Mouse (Mus musculus) lung, adult 2 months (tissue): ENCODE measurements around the gene E130218I03Rik. TPM values are rescaled to one million over a fixed set of nuclear protein-coding genes. Genes with fewer than 3 reads are reported as not detected.
A peak's percentile ranks its signal among the peaks of the same experiment; 100 is the strongest.

Experiments
- DNase-seq: peaks from one replicate; pipeline ENCODE4 v3.0.0; 2022
- H3K4me1 ChIP-seq: fragments of 200-500 bp; 2 replicates; pipeline ENCODE4 v1.6.1; 2011; ENCODE audit warnings: low read length; ENCODE audit not compliant: control insufficient read depth, insufficient read depth
- H3K4me3 ChIP-seq: fragments of 200-500 bp; replicated peaks from 2 replicates; pipeline ENCODE3; 2011; ENCODE audit warnings: low read depth, mild to moderate bottlenecking, control low read depth, low read length; ENCODE audit errors: extremely low read depth
- CTCF ChIP-seq: fragments of 200-500 bp; IDR thresholded peaks from 2 replicates; pipeline ENCODE4 v1.5.1; 2011; ENCODE audit warnings: mild to moderate bottlenecking, low read length, control low read depth; ENCODE audit not compliant: insufficient read depth
- POLR2A ChIP-seq: fragments of 200-500 bp; IDR thresholded peaks from 2 replicates; pipeline ENCODE4 v1.6.1; 2011; ENCODE audit warnings: low read depth, mild to moderate bottlenecking, control low read depth, low read length, borderline replicate concordance; ENCODE audit errors: extremely low read depth
- WGBS: fragments of 180-500 bp; shearing (Covaris S2); methylation state at CpG from one replicate; pipeline ENCODE4 v1.1.7; 2018; 5-methylcytosine and 5-hydroxymethylcytosine counted together
- polyA plus RNA-seq: library from polyadenylated mRNA; depleted of rRNA; stranded (reverse); fragments of >200 nt; gene quantifications from 2 replicates; pipeline ENCODE4 v1.2.3, GENCODE M21; 2012

The E130218I03Rik gene
- polyA plus RNA-seq, 1 experiment = not detected

GRCm38 (mm10) chr4:134237582-134238278 lies 5.7 kb upstream of the E130218I03Rik start:
- 22% methylated on average over 19 of the region's 19 CpGs for WGBS
- DNase-seq = no peak
- 0 out of 2 replicates have a peak, but pooled peaks cover 4% of the 10 kb centered on the region for H3K4me1 ChIP-seq
- TF ChIP-seq CTCF (no peak), POLR2A (no peak)
- peak overlapping the region; percentile 69 for H3K4me3 ChIP-seq

- TF ChIP-seq CTCF (no peak), POLR2A (peak; percentile 45; the same call in 1 of the 2 replicates)
- 2% methylated on average over 18 of the region's 18 CpGs for WGBS
- Histone ChIP-seq H3K4me1 (0 out of 2 replicates have a peak, but pooled peaks cover 4% of the 10 kb centered on the region), H3K4me3 (peak within 1 kb of the TSS; percentile 69)
- peak; percentile 90 for DNase-seq
Measured at GRCm38 (mm10) chr4:134238279-134238651, 5.2 kb upstream of the E130218I03Rik start, which contains the start of gene Cnksr1. TSS of gene Cnksr1 (minus strand) at chr4:134238399.

GRCm38 (mm10) chr4:134238686-134239085 lies 4.8 kb upstream of the E130218I03Rik start:
- WGBS = 9% methylated on average over 10 of the region's 10 CpGs
- Histone ChIP-seq H3K4me1 (0 out of 2 replicates have a peak, but pooled peaks cover 4% of the 10 kb centered on the region), H3K4me3 (no peak overlapping the region)
- DNase-seq = peak; percentile 23
- TF ChIP-seq POLR2A (no peak), CTCF (no peak)

GRCm38 (mm10) chr4:134245148-134245843 lies 1.8 kb downstream of the E130218I03Rik start, which contains the start of gene Zfp593:
TSS of gene Zfp593 (minus strand) at chr4:134245592.
- peak; percentile 96 for DNase-seq
- under 1% methylated on average over 60 of the region's 60 CpGs for WGBS
- Histone ChIP-seq H3K4me1 (peaks cover 9% of the 10 kb centered on the region), H3K4me3 (peak within 1 kb of the TSS; percentile 90)
- TF ChIP-seq CTCF (peak; percentile 62), POLR2A (peak; percentile 45; the same call in 1 of the 2 replicates)

- H3K4me3 ChIP-seq = no peak overlapping the region
- WGBS = 65% methylated on average over 4 of the region's 4 CpGs
- peaks cover 14% of the 10 kb centered on the region for H3K4me1 ChIP-seq
- TF ChIP-seq POLR2A = no peak
- TF ChIP-seq CTCF = no peak
- no peak for DNase-seq
Measured at GRCm38 (mm10) chr4:134246256-134246655, 2.8 kb downstream of the E130218I03Rik start.

- WGBS = 68% methylated on average over 7 of the region's 7 CpGs
- DNase-seq = no peak
- H3K4me1 ChIP-seq = peaks cover 14% of the 10 kb centered on the region
- TF ChIP-seq CTCF (no peak), POLR2A (no peak)
- H3K4me3 ChIP-seq = no peak within 1 kb of the TSS
Measured at GRCm38 (mm10) chr4:134246719-134247258, 3.3 kb downstream of the E130218I03Rik start, which contains the start of gene Gm30191. TSS of gene Gm30191 (plus strand) at chr4:134246935.

GRCm38 (mm10) chr4:134249651-134250050 lies 6.2 kb downstream of the E130218I03Rik start:
- 3% methylated on average over 30 of the region's 30 CpGs for WGBS
- peaks cover 13% of the 10 kb centered on the region for H3K4me1 ChIP-seq
- DNase-seq = peak; percentile 77
- H3K4me3 ChIP-seq = peak overlapping the region; percentile 30
- no peak for TF ChIP-seq POLR2A
- peak; percentile 25; the same call in 1 of the 2 replicates for TF ChIP-seq CTCF

- Histone ChIP-seq H3K4me3 (no peak overlapping the region), H3K4me1 (peaks cover 11% of the 10 kb centered on the region)
- no peak for TF ChIP-seq POLR2A
- no peak for TF ChIP-seq CTCF
- no peak for DNase-seq
- WGBS = 29% methylated on average over 27 of the region's 27 CpGs
Measured at GRCm38 (mm10) chr4:134250116-134250929, 6.9 kb downstream of the E130218I03Rik start.

GRCm38 (mm10) chr4:134250930-134251240 lies 7.4 kb downstream of the E130218I03Rik start:
- no peak for DNase-seq
- no peak for TF ChIP-seq CTCF
- TF ChIP-seq POLR2A = no peak
- Histone ChIP-seq H3K4me1 (peaks cover 11% of the 10 kb centered on the region), H3K4me3 (peak overlapping the region; percentile 67)
- WGBS = 32% methylated on average over 10 of the region's 10 CpGs
